Mouse (Mus musculus): ENCODE results near the gene Trim72. TPM values are rescaled to one million over a fixed set of nuclear protein-coding genes. Genes with fewer than 3 reads are reported as not detected.
"Not testable (repeated sequence)": the region's sequence is repeated elsewhere in the genome, so short reads cannot be mapped to it uniquely, and the experiment has no call there.

Gene Trim72
- polyA plus RNA-seq, 1 experiment from 2014 or later: not detected

GRCm38 (mm10) chr7:128006193-128006592 lies 2.4 kb downstream of the Trim72 start:
- DNase-seq (ENCODE audit: low spot score): no peak

GRCm38 (mm10) chr7:128009715-128010340 lies 6.1 kb downstream of the Trim72 start:
- DNase-seq (ENCODE audit: low spot score): no peak

DNA sequence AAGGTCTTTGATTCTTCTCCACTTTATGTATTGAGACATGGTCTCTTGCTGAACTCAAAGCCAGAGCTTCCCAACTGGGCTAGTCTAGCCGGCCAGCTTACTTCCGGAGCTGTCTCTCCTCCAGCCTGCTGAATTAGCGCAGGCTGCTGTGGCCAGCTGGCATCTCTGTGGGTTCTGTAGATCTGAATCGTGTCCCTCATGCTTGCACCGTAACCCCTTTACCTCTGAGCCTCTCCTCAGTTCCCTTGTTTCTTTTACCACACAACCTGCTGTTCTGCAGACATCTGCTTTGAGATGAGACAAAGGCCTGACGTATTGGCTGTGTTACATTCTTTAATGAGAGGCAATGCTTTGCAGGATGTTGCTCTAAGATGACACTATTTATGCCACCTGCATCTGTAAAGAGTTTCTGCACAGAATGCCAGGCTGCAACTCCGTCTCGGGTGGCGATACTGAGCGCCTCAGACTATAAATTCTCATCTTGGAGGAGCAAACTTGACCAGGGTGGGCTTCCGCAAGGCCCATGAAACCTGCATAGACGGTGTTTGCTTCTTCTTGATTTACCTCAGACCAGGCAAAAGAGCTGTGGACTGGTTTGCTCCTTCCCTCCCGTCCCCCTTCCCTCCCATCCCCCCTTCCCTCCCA lies 8.5 kb downstream of the Trim72 start:
- peak; percentile 85 for DNase-seq (ENCODE audit: low spot score)

GRCm38 (mm10) chr7:128013116-128013515 lies 9.4 kb downstream of the Trim72 start:
- DNase-seq (ENCODE audit: low spot score): peak; percentile 54

DNA sequence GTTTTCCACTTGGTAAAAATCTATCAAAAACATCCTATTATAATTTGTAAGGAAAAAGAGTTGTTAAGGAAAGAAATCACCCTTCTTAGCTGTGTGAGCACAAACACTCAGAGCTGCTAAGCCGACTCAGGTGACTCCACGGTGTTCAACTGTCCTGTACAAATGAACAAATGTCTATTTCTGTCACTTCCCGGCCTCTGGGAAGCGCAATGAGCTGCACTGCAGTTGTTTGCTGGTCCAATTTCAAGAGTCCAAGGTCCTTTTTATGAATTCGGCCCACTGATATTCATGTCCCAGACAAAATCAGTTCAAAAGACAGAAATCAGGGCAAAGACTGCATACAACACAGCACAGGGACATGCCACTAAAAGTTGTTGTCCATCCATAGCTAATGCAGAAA lies 12.4 kb downstream of the Trim72 start:
- not testable (repeated sequence) for DNase-seq (ENCODE audit: low spot score)

GRCm38 (mm10) chr7:128016650-128017049 lies 12.9 kb downstream of the Trim72 start:
- no peak for DNase-seq (ENCODE audit: low spot score)

DNA sequence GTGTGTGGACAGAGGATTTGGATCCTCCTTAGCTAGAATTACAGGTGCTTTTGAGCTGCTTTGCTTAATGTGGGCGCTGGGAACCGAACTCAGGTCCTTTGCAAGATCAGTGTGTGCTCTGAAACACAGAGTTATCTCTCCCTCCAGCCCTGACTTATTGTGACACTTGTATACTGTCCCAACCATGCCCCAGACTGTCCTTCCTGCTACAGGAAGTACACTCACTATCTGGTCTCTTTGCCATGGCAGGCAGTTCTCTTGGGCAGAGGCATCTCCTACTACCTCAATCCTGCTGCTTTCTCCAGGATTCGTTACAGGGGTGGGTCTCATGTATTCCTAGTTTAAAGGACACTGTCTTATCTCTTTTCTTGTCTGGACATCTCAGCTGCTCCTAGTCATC lies 14.5 kb downstream of the Trim72 start:
- DNase-seq (ENCODE audit: low spot score): no peak

DNA sequence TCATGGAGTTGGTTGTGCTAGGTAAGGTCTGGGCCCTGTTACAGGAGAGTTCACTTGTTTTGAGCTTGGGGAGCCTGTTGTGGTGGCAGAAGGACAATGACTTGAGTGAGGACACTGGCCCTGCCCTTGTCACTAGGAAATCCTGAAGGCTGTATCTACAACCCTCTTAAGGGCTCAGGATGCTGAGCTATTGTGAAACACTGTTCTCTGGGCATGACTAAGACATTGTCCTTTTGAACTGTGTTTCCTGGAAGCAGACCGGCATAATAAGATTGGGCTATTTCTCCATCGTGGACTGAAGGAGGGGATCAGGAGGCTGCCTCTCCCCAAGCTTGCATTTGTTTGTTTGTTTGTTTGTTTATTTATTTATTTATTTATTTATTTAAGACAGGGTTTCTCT lies 15.4 kb downstream of the Trim72 start:
- no peak for DNase-seq (ENCODE audit: low spot score)

DNA sequence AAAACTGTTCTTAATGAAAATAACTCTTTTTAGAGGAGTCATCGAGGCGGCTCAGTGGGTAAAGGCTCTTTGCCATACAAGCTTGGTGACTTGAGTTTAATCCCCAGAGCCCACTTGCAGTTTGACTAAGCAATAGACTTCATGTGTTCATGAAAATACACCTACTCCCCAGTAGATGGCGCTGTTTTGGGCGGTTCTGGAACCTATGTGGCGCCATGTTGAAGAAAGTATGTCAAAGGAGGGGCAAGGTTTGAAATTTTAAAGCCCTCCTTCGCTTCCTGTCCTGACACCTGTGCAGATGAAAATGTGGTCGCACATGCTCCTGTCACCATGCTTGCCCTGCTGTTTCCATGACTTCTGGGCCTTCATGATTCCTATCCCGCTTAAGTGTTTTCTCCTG lies 19.2 kb downstream of the Trim72 start:
- DNase-seq (ENCODE audit: low spot score): peak; percentile 56

DNA sequence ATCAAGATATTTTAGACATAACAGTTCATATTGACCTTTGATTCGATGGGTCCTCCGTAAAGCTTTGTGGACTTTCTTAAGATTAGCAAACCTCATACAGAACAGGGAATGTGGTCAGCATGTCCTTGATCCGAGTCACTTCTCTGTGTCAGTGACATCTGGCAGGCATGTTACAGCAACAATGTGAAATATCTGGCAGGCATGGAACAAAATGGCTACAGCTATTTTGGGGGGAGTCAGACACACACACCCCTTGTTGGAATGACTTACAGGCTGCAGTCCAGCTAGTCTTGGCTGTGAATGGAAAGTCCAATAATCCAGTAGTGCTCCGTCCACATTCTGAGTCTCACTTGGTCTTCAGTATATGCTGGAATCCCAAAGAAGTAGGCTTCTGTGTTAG lies 19.8 kb downstream of the Trim72 start:
- DNase-seq (ENCODE audit: low spot score): no peak

GRCm38 (mm10) chr7:128024364-128024763 lies 20.6 kb downstream of the Trim72 start:
- no peak for DNase-seq (ENCODE audit: low spot score)

DNA sequence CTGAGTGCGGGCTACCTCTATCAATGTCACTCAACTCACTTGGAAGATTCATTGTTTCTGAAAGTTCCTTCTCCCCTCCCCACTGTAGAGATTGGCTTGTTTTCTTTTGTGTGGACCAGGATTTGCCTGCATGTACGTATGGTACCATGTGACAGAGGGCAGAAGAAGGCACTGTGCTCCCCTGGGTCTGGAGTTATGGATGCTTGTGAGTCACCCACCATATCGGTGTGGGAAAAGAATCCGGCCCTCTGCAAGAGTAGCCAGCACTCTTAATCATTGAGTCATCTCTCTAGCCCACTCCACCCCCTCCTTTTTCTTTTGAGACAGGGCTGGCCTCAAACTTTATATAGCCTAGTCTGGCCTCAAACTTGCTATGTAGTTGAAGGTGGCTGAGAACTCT lies 21.2 kb downstream of the Trim72 start:
- DNase-seq (ENCODE audit: low spot score): no peak

GRCm38 (mm10) chr7:128025381-128025780 lies 21.6 kb downstream of the Trim72 start:
- no peak for DNase-seq (ENCODE audit: low spot score)

DNA sequence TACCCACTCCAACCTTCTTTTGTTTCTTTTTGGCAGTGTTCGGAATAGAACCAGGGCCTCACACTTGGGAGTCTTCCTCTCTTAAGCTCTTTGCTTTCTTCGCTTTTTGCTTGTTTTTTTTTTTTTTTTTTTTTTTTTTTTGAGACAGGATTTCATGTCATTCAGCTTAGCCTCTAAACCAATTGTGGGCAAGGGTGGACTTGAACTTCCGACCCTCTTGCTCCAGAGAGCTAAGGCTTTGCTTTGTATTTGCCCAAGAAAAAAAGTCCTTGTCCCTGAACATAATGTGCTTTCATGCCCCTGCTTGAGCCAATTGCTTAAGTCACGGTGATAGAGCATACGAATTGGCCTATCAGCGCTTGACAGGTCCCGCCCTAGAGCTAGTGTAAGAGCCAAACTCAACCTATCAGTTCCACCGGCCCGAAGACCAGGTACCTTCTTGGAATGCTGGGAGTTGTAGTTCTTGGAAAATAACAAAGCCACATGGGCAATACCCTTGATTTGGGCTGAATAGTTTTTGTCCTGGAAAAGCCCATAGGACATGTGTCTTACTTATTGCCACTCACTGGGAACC lies 27.7 kb downstream of the Trim72 start:
- DNase-seq (ENCODE audit: low spot score): peak; percentile 9

- no peak for DNase-seq (ENCODE audit: low spot score)
Measured at GRCm38 (mm10) chr7:128032290-128032988, 28.7 kb downstream of the Trim72 start.

- no peak for DNase-seq (ENCODE audit: low spot score)
Measured at GRCm38 (mm10) chr7:128032989-128033293, 29.2 kb downstream of the Trim72 start.

DNA sequence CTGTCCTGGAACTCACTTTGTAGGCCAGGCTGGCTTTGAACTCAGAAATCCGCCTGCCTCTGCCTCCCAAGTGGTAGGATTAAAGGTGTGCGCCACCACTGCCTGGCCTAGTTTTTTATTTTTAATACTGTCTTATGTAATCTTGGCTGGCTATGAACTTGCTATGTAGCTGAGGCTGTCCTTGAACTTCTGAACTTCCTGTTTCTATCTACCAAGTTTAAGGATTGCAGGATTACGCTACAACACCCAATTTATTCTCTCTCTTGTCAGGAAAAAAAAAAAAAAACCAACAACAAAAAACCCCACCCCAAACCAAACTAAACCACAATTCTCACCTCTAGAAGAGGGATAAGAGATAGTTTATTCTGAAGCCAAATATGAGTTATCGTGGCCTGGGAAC lies 29.9 kb downstream of the Trim72 start:
- no peak for DNase-seq (ENCODE audit: low spot score)

GRCm38 (mm10) chr7:128042161-128042820 lies 38.5 kb downstream of the Trim72 start:
- peak; percentile 30 for DNase-seq (ENCODE audit: low spot score)

- DNase-seq (ENCODE audit: low spot score): peak; percentile 34
Measured at GRCm38 (mm10) chr7:128044142-128044785, 40.5 kb downstream of the Trim72 start.

GRCm38 (mm10) chr7:128045640-128046039 lies 41.9 kb downstream of the Trim72 start:
- no peak for DNase-seq (ENCODE audit: low spot score)

- no peak for DNase-seq (ENCODE audit: low spot score)
Measured at GRCm38 (mm10) chr7:128048819-128049218, 45.1 kb downstream of the Trim72 start.
